Mouse (Mus musculus) T-cell, adult 2 months (primary cell): Measurements from ENCODE around the gene Lin52.

Experiments
- DNase-seq: peaks from one replicate; pipeline ENCODE4 v3.0.0; 2022; ENCODE audit warnings: low spot score

The Lin52 gene

DNA sequence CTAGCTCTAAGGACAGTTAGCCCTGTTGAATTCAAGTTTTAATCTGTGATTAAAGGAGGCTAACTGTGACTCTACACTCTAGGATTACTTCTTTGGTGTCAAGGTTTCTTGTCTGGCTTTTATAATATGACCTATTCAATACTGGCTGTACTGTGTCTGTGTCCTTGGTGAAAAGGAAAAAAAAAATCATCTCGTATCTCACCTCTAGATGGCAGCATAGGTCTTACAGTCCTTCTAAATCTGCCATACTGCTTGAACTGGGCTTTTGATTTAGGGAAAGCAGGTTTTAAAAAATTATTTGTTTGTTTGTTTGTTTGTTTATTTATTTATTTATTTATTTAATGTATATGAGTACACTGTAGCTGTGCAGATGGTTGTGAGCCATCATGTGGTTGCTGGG lies 17.5 kb downstream of the Lin52 start:
- DNase-seq: peak; percentile 16

DNA sequence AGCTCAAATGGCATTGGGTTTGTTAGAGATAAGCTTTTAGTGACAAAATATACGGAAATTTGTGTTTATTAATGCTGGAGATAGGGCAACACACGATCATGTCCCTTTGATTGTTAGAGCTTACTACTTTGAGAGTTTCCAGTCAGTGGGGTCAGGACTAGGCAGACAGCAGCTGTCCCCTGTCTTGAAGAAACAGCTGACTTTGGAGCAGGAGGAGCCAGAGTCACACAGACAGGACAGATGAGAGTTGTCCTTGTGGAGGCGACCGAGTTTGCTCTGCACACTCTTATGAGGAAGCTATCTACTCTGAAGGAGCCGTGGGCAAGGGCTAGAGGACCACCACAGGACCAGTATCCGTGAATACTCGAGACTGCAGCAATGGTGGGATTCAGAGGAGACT lies 27.7 kb downstream of the Lin52 start:
- no peak for DNase-seq

DNA sequence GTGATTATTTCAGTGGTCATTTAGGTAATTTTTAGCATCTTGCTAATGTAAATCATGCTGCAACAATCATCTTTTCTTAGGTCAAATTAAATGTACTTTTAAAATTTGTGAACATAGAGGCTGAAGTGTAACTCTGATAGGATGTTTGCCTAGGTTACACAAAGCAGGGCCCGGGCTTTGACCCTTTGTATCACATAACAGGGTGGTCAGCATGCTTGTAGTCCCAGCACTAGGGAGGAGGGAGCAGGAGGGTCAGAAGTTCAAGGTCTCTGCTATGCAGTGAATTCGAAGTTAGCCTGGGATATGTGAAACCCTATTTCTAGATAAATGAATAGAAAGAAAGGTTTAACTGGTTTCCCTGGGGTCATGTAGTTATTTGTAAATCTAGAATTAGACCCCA lies 30.0 kb downstream of the Lin52 start:
- DNase-seq: no peak

DNA sequence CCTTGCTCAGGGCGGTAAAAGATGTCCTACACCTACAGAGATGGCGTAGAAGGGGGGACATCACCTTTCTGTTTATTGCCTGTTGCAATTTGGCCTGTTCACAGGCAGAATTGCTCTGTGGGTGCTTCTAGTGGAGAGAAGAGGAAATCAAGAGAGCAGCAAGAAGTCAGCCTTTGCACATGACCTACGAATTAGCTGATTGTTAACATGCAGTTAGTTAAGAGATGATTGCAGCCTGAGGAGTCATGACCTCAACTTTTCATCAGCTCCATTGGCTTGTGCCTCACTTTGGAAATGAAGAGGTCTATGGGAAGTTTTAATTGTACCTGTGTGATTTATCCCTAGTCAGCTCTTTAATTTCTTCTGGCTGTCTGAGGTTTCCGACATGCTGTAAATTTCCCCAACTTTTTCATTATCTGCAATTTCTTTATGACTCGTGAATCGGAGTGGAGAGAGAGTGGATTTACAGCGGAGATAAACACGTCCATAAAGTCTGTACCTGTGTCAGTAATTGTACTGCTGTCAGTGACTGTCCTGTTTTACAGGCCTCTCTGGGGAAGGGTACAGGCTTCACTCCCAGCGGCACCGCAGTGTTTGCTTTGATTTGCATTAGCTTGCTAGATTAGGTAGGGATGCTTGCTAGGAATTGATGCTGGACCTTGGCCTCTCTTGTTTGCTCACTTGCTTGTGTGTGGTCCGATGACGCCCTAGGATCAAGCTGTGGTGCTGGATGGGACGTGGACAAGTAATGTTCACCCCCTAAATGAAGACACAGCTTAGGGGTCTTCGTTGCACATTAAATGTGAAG lies 31.8 kb downstream of the Lin52 start:
- DNase-seq: no peak

DNA sequence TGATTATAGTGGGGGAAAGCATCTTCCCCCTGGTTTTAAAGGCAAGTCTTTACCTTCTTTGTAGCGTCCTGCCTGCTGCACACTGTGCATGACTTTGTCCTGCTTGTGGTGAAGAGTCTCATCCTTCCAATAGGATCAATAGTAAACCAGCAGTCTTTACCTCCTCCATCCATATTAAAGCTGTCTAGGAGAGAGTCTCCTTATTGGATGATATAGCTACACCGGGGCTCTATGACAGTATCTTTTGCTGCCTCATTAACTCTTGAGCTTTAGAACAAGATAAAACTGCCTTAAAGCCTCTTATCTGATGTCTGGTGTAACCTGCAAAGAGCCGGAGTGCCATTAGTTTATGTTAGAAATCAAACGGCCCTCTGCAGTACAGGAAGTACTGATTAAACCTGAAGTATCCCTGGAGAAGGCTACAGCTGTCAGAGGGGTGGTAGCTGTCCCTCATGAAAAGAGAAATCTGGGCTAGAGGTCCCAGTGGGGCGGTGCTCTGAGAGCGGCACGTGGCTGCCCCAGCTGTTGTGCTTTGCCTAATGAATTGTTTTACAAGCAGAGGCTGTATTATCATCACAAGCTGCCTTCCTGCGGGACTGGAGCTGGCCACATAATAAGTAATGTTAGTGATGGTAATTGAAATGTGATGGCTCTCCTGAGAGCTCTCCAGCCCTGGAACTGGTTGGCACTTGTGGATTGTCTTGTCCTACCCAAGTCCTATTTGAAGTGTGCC lies 36.3 kb downstream of the Lin52 start:
- DNase-seq: no peak

DNA sequence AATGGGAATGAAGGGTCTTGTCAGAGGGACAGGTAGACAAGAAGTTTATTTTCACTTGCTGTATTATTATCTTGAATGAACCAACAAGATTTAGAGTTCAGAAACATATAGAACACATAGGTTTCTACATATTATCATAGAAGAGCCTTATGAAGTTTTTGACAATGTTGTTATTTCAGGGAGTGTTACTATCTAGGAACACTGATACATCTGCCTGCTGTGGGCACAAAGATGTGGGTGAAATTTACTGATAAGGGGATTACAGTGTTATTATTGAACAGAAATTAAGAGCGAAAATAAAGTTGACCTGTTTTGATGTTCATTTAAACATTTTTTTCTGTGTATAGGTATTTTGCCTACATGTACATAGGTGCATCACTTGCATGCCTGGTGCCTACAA lies 45.6 kb downstream of the Lin52 start:
- no peak for DNase-seq

DNA sequence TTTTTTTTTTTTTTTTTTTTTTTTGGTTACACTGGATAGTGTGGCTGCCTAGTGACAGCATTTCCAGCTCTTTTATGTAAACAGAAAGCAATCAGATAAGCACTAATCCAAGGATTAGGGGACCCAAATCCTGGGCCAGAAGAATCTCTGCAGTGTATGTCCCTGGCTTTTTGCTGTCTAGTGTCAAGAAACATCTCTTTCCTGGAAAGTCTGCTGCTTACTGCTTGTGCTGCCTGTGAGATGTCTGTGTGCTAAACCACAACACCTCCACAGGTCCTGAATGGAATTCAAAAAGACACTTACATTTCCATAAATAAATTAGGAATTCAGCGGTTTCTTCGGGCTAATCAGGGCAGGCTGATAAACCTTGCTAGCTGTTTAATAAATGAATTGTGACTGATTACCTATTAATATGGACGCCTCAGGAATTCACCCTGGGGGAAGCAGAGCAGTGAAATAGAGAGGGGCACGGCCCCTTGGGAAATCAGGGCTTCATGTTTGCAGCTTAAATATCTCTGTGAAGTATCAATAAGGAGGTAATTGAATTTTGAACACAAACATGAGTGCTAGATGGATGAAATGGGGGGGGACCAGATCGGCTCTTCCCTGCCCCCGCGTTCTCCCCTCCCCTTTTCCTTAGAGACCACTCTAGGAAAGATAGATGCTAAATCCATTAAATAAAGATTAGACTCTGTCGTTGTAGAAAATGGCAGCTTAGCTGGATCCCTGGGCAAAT lies 49.5 kb downstream of the Lin52 start:
- no peak for DNase-seq

DNA sequence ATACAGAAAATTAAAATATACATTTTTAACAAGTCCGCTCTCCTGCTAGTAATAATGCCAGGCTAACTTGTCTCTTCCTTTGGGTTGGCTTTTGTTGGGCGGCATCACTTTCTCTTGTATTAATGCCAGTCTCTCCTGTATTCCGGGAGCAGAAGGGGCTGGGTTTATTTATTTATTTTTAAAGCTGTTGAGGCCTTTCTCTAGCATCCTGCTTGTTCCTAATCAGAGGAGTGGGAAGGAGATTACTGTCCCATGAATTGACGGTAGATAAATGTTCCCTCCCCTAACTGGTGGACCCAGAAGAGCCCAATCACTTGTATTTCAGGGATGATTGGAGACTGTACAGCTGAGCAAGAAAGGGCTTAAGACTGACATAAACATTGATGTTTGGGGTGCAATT lies 50.1 kb downstream of the Lin52 start:
- DNase-seq: no peak

DNA sequence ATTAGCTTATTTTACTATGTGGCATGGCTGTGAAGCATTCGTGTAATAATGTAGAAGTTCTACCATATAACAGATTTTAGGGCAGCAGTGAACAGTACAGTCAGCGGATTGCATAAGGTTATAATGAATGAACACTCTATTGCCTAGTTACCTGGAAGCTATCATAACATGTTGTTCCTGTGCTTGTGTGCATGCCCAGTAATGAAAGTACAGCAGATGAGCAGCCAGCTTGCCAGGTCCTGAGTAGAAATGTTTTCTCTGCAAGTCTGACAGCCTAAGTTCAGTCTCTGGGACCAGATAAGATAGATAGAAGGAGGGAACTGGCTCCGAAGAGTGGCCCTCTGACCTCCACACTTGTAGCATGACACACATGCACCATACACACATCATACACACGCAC lies 55.6 kb downstream of the Lin52 start:
- no peak for DNase-seq

DNA sequence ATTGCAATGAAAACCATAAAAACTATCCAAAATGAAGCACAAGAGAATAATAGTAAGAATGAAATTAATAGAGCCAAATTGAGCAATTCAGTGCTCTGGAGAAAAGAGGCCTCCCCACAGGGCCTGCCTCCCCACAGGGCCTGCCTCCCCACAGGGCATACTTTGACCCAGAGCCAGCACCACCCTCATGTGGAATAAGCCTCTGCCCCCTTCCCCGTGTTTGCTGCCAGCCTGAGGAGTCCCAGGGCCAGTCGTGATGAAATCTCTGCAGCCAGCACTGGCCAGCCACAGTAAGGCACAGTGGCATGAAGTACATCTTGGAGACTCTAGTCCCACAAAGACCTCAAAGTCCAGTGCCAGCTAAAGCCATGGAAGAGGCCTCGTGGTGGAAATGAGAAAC lies 60.8 kb downstream of the Lin52 start:
- no peak for DNase-seq

DNA sequence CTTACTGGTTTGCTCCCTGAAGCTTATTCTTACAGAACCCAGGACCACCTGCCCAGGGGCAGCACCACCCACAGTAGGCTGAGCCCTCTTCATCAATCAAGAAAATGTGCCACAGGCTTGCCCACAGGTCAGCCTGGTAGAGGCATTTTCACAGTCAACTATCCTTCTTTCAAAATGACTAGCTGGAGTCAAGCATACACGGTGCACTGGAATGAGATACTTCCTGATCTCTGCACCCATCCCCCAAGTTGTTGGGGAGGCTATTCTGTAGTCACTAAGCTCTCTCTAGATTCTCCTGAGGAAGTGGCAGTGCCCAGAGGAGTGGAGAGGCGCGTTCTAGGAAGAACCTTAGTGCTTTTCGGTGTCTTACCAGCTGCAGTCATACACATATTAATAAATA lies 64.3 kb downstream of the Lin52 start:
- DNase-seq: no peak

DNA sequence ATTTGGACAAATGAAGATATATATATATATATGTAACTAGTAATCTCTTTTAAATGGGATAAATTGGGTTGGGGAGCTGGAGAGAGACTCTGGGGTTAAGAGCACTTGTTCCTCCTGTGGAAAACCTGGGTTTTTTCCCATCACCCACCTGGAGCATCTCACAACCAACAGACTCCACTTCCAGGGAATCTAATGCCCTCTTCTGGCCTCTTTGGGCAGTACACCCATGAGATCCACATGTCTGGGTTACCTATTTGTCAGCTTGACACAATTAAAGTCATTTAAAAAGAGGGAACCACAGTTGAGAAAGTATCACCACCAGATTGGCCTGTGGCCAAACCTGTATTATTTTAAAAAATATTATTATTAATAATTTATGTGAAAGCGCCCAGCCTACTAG lies 65.4 kb downstream of the Lin52 start:
- no peak for DNase-seq

DNA sequence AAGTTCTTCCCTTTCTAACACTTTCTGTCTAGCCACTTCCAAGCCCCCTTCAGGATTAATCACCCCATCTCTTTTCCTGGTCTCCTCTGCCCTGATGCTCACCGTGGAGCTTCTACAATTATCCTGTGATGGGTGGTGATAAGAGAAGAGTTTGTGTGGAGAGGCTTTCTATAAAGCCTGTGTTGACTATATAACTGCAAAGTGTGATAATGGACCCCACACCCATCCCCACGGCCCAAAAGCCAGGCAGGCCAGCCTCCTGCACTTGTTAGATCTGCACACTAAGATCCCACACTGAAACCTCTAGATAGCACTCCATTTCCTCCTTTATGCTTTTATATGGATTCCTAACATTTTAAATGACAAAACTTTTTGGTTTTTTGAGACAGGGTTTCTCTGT lies 66.8 kb downstream of the Lin52 start:
- no peak for DNase-seq

DNA sequence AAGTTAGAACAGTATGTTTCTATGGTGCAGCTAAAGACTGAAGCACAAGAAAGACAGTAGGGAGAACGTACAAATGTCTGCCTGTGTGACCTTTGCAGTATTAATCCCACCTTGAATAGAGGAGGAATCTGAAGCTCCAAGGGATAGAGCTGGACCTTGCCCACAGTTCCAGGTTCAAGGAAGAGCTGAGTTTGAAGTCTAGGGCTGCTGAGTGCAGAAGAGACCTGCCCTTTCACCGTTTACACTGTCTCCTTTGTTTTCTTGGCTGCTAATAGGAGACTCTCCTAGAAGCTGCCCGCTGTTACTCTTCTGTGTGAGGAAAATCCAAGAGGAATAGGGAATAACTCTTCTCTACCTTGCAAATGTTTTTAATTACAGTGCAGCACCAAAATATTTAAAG lies 72.5 kb downstream of the Lin52 start:
- DNase-seq: no peak

DNA sequence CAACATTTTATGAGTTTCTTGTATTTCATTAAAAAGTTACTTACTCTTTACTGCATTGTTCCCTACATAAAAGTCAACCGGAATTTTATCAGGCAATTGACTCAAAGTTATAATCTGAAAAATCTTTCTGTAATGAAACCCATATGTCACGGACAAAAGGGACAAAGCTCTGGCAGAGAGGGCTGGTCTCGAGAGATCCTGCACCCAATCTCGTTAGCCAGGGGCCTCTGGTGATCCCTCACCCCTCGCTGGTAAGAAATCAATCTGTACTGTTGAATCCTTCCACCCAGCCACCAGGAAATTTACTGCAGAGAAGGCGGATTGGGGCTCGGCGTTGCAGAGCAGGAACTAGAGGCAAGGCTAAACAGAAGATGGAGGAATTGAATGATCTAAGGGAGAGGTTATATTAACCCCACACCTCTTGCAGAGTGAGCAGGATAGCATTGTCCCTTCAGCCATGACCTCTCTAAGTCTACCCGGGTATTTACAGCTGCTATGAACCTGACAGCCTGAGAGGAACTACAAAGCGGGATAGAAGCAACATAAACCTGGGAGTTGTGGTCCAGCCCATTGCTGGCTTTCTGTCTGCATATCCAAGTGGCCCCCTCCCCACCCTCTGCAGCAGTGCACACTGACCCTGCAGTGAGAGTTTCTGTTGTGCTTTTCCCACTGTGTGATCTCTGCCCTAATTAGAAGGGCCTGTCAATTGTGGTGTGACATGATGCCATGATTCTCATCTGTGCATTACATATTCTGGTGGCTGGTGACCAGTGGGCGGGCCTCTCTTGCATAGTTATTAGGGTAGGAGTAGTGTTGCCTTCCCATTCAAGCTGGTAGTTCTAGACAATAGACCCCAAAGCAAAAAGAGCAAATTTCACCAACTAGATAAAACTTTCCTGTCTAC lies 73.2 kb downstream of the Lin52 start:
- no peak for DNase-seq

DNA sequence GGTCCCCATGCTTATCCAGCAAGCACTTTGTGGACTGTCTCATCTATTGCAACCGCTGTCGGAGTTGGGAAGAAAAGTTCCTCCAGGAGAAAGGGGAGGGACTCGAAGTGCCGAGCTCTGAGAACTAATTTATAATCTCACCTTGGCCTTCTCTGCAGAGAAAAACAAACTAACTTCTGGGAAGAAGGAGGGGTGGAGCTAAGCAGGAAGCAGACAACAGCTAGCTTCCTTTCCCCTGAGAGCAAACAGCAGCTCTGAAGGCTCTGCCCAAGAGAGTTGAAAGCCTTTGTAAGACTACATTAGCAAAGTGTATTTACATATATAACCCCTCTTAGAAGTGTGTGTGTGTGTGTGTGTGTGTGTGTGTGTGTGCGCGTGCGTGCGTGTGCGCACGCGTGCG lies 74.2 kb downstream of the Lin52 start:
- peak; percentile 41 for DNase-seq

DNA sequence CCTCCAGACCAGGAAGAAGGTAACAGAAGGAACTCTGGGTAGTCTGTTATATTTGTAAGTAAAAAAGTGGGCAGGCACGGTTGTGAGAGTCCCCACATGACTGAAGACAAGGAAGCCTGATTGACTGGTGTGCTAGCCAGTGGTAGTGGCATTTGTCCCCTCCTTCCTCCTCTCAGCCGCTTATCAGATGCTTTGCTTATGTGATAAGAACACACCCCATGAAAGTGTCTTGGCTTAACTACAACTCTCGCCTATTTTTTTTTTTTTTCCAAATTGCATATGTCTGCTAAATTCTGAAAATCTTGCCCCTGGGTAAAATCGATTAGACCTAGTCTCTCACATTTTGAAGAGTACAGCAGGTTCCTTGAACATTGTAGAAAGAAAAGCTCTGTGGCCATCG lies 79.2 kb downstream of the Lin52 start:
- DNase-seq: no peak

DNA sequence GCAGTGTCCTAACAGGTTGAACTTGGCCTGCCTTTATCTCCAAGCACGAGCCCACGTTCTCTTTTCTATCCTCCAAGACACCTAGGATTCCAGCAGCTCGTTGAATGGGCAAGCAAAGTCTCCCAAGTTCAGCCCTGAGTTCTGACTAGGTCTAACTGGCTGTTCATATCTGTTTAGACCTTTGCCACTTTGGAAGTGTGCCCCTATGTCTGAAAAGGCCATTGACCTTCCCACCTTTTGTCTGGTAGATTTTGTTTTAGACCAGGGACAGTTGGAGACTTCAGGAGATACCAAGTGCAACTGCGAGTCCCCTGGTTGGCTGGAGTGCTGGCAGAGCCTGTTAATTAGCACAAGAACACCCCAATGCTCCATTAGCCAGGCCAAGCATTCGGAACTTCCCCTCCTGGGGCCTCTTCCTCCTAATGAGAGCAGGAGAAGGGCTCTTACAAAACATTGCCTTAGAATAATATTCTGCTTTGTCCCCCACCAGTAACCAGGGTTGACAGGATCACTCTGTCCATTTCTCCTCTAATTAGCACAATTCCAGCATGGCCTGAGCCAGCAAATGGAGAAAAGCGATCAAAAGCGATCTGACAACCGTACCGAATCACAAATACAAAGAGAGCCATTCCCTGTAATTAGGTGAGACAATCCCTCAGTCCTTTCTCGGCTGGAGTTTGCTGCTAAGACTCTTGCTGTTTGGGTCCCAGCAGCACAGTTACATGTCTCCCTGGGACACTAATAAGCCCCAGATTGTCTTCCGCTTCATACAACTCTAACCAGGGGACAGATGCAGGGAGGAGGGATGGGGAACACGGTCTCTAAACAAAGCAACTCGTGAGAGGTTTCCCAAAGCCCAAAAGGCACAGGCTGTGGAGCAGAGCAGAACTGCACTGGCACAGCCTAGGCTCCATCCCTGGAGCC lies 80.9 kb downstream of the Lin52 start:
- DNase-seq: no peak

DNA sequence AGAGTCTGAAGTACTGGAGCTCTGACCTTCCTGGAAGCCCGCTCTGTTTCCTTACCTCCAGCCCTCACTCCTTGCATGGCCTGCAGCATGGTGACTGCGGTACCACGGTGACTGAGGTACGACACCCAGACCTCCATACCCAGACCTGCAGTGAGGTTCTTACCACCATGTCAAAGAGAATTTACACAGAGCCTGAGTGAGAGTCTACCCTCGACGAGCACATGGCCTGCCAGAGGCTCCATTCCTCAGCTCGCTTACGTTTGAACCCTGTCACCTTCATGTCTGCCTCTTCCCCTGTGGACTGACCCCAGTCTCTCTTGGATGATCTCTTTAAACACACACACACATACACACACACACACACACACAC lies 81.6 kb downstream of the Lin52 start:
- no peak for DNase-seq

DNA sequence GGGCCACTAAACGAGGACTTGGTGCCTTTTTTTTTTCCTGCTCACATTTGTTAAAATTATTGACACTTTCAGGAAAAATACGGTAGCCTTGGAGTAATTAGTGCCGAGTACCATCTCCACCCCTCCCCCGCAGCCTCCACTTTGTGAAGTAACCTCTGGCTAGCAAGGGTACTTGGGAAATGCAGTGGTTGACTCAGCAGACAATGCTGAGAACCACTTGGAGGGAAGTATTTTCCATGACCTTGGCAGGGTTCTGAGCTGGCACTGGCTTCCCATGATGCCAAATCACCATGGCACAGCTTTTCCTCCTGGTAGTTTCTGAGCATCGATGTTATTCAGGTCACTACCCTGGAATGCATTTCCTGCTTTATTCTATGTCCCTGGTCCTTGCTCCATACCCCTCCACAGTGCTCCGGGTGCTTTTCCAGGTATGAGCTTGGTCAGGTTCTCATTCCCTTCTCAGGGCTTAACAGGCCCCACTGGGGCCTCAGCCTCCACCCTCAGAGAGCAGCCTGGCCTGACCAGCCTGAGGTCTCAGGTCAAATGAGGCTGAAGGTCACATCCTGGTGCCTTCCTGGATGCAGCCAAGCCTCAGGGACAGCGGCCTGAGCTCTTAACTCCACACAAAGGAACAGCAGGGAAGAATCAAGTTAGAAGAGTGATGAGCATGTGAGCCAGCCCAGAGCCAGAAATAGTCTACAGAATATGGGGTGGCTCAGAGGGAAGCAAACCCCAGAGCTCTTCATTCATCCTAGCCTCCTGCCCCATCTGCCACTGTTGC lies 82.7 kb downstream of the Lin52 start:
- DNase-seq: no peak
